Mouse (Mus musculus) heart, embryonic 14.5 days (tissue): ENCODE data around the gene Plek2. TPM values are rescaled to one million over a fixed set of nuclear protein-coding genes. Genes with fewer than 3 reads are reported as not detected.

Experiments
- ATAC-seq: fragments of 200-750 bp; cut with Nextera tagmentation; 2 replicates; pipeline ENCODE4 v1.8.0; 2017; ENCODE audit warnings: low read depth, moderate TSS enrichment; ENCODE audit not compliant: insufficient number of reproducible peaks, insufficient read depth, low FRiP score
- H3K27ac ChIP-seq, 2 experiments: fragments of 200-500 bp in 1 of 2; fragments of 300-500 bp in 1 of 2; sonication (generic) in 1 of 2; replicated peaks in 1 of 2; 2 replicates each; pipeline ENCODE4 v1.5.1; 2012 to 2014; ENCODE audit warnings: low read depth in 2 of 2, low read length in 2 of 2, control low read depth in 1 of 2, mild to moderate bottlenecking in 1 of 2, mixed read lengths in 1 of 2; ENCODE audit not compliant: control insufficient read depth in 1 of 2, insufficient read depth in 1 of 2
- H3K27me3 ChIP-seq: fragments of 300-500 bp; sonication (generic); 2 replicates; pipeline ENCODE4 v1.6.1; 2014; ENCODE audit warnings: mild to moderate bottlenecking, low read length, control low read depth; ENCODE audit not compliant: control insufficient read depth, insufficient read depth
- H3K36me3 ChIP-seq: fragments of 300-500 bp; sonication (generic); 2 replicates; pipeline ENCODE4 v1.6.1; 2014; ENCODE audit warnings: mild to moderate bottlenecking, control low read depth, low read length, mixed read lengths; ENCODE audit not compliant: control insufficient read depth, insufficient read depth
- H3K4me1 ChIP-seq, 2 experiments: fragments of 200-500 bp in 1 of 2; fragments of 300-500 bp in 1 of 2; sonication (generic) in 1 of 2; 2 replicates each; pipeline ENCODE4 v1.6.1; 2012 to 2014; ENCODE audit warnings: low read length in 2 of 2, control low read depth in 1 of 2, mixed read lengths in 1 of 2; ENCODE audit not compliant: control insufficient read depth in 2 of 2, insufficient read depth in 2 of 2
- H3K4me2 ChIP-seq: fragments of 300-500 bp; sonication (generic); 2 replicates; pipeline ENCODE4 v1.6.1; 2014; ENCODE audit warnings: mild to moderate bottlenecking, low read length
- H3K4me3 ChIP-seq, 2 experiments: fragments of 200-500 bp in 1 of 2; fragments of 300-500 bp in 1 of 2; sonication (generic) in 1 of 2; 2 replicates each; pipeline ENCODE4 v1.5.1; 2012 to 2014; ENCODE audit warnings: low read length in 2 of 2, mild to moderate bottlenecking in 2 of 2, control low read depth in 1 of 2, low read depth in 1 of 2, moderate library complexity in 1 of 2; ENCODE audit not compliant: control insufficient read depth in 1 of 2, insufficient read depth in 1 of 2
- H3K9ac ChIP-seq: fragments of 300-500 bp; sonication (generic); 2 replicates; pipeline ENCODE4 v1.6.1; 2014; ENCODE audit warnings: mild to moderate bottlenecking, low read length
- H3K9me3 ChIP-seq: fragments of 300-500 bp; sonication (generic); 2 replicates; pipeline ENCODE4 v1.6.1; 2016; ENCODE audit warnings: low read length, control low read depth; ENCODE audit not compliant: control insufficient read depth
- whole genome bisulfite sequencing: fragments of 180-500 bp; shearing (Covaris S2); extraction: QIAGEN DNeasy Blood & Tissue Kit; methylation state at CpG from one replicate; pipeline ENCODE4 v1.1.7; 2014; 5-methylcytosine and 5-hydroxymethylcytosine counted together
- polyA plus RNA-seq: library from polyadenylated mRNA; unstranded; fragments of >200 nt; fragmentation: Nextera tagmentation; extraction: Ambion mirVana; gene quantifications from 2 replicates; pipeline ENCODE4 v1.2.1, GENCODE M21; 2014

Plek2 gene
- polyA plus RNA-seq, 1 experiment from 2014 or later, result 2.1 TPM

DNA sequence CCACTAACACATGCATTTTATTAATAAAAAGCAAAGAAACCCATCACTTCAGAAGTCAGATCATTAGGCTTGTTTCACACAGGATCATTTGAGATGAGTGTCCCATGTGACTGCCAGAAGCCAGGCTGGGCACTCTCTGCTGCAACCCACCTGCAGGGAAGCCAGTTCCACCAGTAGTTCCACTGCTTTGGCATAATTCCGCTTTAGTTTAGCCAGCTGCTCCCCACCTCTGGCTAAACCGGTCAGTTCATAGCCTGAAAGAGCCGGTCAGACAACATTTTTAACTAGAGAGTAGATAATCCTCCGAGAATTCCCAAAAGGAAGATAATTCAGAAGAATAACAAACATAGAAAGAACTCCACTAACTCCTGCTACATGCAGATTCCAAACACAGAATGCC is 58.5 kb downstream of the Plek2 start:
- Histone ChIP-seq H3K9ac (no peak overlapping the region), H3K27me3 (no peaks in the 10 kb centered on the region), H3K27ac (no peak overlapping the region), H3K4me2 (no peak overlapping the region), H3K4me3 (no peak overlapping the region), H3K9me3 (no peaks in the 10 kb centered on the region), H3K36me3 (peaks cover 70% of the 10 kb centered on the region), H3K4me1 (no peaks in the 10 kb centered on the region)
- 89% methylated on average over 4 of the region's 4 CpGs for WGBS
- no peak for ATAC-seq

GRCm38 (mm10) chr12:78842429-78842828 is 64.3 kb downstream of the Plek2 start:
- Histone ChIP-seq H3K27ac (no peak overlapping the region), H3K36me3 (peaks cover 81% of the 10 kb centered on the region), H3K27me3 (no peaks in the 10 kb centered on the region), H3K9ac (no peak overlapping the region), H3K4me2 (no peak overlapping the region), H3K4me3 (no peak overlapping the region), H3K9me3 (no peaks in the 10 kb centered on the region), H3K4me1 (no peaks in the 10 kb centered on the region)
- 91% methylated on average over 1 of the region's 1 CpGs for WGBS
- ATAC-seq, result no peak

GRCm38 (mm10) chr12:78839906-78840305 is 66.9 kb downstream of the Plek2 start:
- Histone ChIP-seq H3K4me1 (no peaks in the 10 kb centered on the region), H3K4me2 (no peak overlapping the region), H3K27ac (no peak overlapping the region), H3K27me3 (no peaks in the 10 kb centered on the region), H3K9ac (no peak overlapping the region), H3K4me3 (no peak overlapping the region), H3K36me3 (peaks cover 91% of the 10 kb centered on the region), H3K9me3 (no peaks in the 10 kb centered on the region)
- 75% methylated on average over 4 of the region's 4 CpGs for WGBS
- ATAC-seq, result no peak

Other genes starting within 250 kb of the Plek2 start
- not detected in 2 replicates for gene Fam71d, start 215.4 kb downstream of the Plek2 start, polyA plus RNA-seq
- gene Mpp5, start 158.1 kb downstream of the Plek2 start, polyA plus RNA-seq, result 13.2 and 15.0 TPM in 2 replicates
- gene Atp6v1d, start 45.3 kb downstream of the Plek2 start, polyA plus RNA-seq, result 73.9 and 82.8 TPM in 2 replicates
- gene Eif2s1, start 45.1 kb downstream of the Plek2 start, polyA plus RNA-seq, result 131 and 139 TPM in 2 replicates
- gene Tmem229b, start 100.7 kb upstream of the Plek2 start, polyA plus RNA-seq, result 1.8 and 2.2 TPM in 2 replicates
- gene Plekhh1, start 122.2 kb upstream of the Plek2 start, polyA plus RNA-seq, result 2.4 and 2.6 TPM in 2 replicates
- 14.3 and 14.8 TPM in 2 replicates for gene Pigh, start 182.7 kb upstream of the Plek2 start, polyA plus RNA-seq
- 0.14 and 0.28 TPM in 2 replicates for gene Arg2, start 223.8 kb upstream of the Plek2 start, polyA plus RNA-seq